Mouse (Mus musculus) hindbrain, embryonic 13.5 days (tissue): Measurements from ENCODE around the gene B9d1. TPM values are rescaled to one million over a fixed set of nuclear protein-coding genes. Genes with fewer than 3 reads are reported as not detected.

Experiments
- ATAC-seq: fragments of 200-750 bp; cut with Nextera tagmentation; 2 replicates; pipeline ENCODE4 v1.8.0; 2017; ENCODE audit warnings: moderate TSS enrichment; ENCODE audit not compliant: low FRiP score
- H3K27ac ChIP-seq: fragments of 300-500 bp; sonication (generic); 2 replicates; pipeline ENCODE4 v1.5.1; 2015; ENCODE audit warnings: inconsistent platforms, mild to moderate bottlenecking, moderate library complexity
- H3K27me3 ChIP-seq: fragments of 300-500 bp; sonication (generic); 2 replicates; pipeline ENCODE4 v1.6.1; 2015; ENCODE audit warnings: mild to moderate bottlenecking, inconsistent platforms
- H3K36me3 ChIP-seq: fragments of 300-500 bp; sonication (generic); 2 replicates; pipeline ENCODE4 v1.6.1; 2015; ENCODE audit warnings: mild to moderate bottlenecking, inconsistent platforms
- H3K4me1 ChIP-seq: fragments of 300-500 bp; sonication (generic); replicated peaks from 2 replicates; pipeline ENCODE4 v1.6.1; 2015; ENCODE audit warnings: inconsistent platforms
- H3K4me2 ChIP-seq: fragments of 300-500 bp; sonication (generic); 2 replicates; pipeline ENCODE4 v1.6.1; 2015; ENCODE audit warnings: inconsistent platforms, mild to moderate bottlenecking, moderate library complexity
- H3K4me3 ChIP-seq: fragments of 300-500 bp; sonication (generic); 2 replicates; pipeline ENCODE4 v1.5.1; 2015; ENCODE audit warnings: mild to moderate bottlenecking, inconsistent platforms
- H3K9ac ChIP-seq: fragments of 300-500 bp; sonication (generic); 2 replicates; pipeline ENCODE4 v1.6.1; 2015; ENCODE audit warnings: mild to moderate bottlenecking, inconsistent platforms
- H3K9me3 ChIP-seq: fragments of 300-500 bp; sonication (generic); 2 replicates; pipeline ENCODE4 v1.6.1; 2016; ENCODE audit warnings: inconsistent platforms
- whole genome bisulfite sequencing: fragments of 180-500 bp; shearing (Covaris S2); methylation state at CpG from one replicate; pipeline ENCODE4 v1.1.7; 2015; 5-methylcytosine and 5-hydroxymethylcytosine counted together
- polyA plus RNA-seq: library from polyadenylated mRNA; unstranded; fragments of >200 nt; fragmentation: Nextera tagmentation; extraction: Ambion mirVana; gene quantifications from 2 replicates; pipeline ENCODE4 v1.2.1, GENCODE M21; 2015

The B9d1 gene
- polyA plus RNA-seq, 1 experiment from 2014 or later = 43.4 TPM

- no peak overlapping the region for H3K27ac ChIP-seq
- no peaks in the 10 kb centered on the region for H3K9me3 ChIP-seq
- H3K9ac ChIP-seq = no peak overlapping the region
- WGBS = 75% methylated on average over 5 of the region's 5 CpGs
- peaks cover 21% of the 10 kb centered on the region; the same call in 1 of the 2 replicates for H3K4me1 ChIP-seq
- no peaks in the 10 kb centered on the region for H3K27me3 ChIP-seq
- H3K4me3 ChIP-seq = no peak overlapping the region
- H3K36me3 ChIP-seq = no peaks in the 10 kb centered on the region; the same call in 1 of the 2 replicates
- no peak overlapping the region for H3K4me2 ChIP-seq
- no peak for ATAC-seq
These were observed 57.5 kb downstream of the B9d1 start for GRCm38 (mm10) chr11:61562421-61562820.

Other genes starting within 250 kb of the B9d1 start
- 26.9 and 27.0 TPM in 2 replicates for gene Aldh3a2, start 237.7 kb upstream of the B9d1 start, polyA plus RNA-seq
- gene Slc47a2, start 162.3 kb upstream of the B9d1 start, polyA plus RNA-seq = 0.09 TPM in 1 of 2 replicates, not detected in the other
- 0.06 and 0.14 TPM in 2 replicates for gene Slc47a1, start 126.8 kb upstream of the B9d1 start, polyA plus RNA-seq
- gene Rnf112, start 51.0 kb upstream of the B9d1 start, polyA plus RNA-seq = 12.2 and 13.6 TPM in 2 replicates
- gene Mfap4, start 19.7 kb upstream of the B9d1 start, polyA plus RNA-seq = 60.5 and 77.1 TPM in 2 replicates
- gene Mapk7, start 10.7 kb upstream of the B9d1 start, polyA plus RNA-seq = 78.3 and 82.6 TPM in 2 replicates
- gene Epn2, start 74.5 kb downstream of the B9d1 start, polyA plus RNA-seq = 48.1 and 56.5 TPM in 2 replicates
- gene Grap, start 148.1 kb downstream of the B9d1 start, polyA plus RNA-seq = 10.2 and 11.0 TPM in 2 replicates
- 0.13 and 0.19 TPM in 2 replicates for gene Fam83g, start 178.9 kb downstream of the B9d1 start, polyA plus RNA-seq
- not detected in 2 replicates for gene Slc5a10, start 215.7 kb downstream of the B9d1 start, polyA plus RNA-seq